Mouse (Mus musculus) mature B cell (primary cell): ENCODE measurements around the gene Smu1.
"Not testable (repeated sequence)": the region's sequence is repeated elsewhere in the genome, so short reads cannot be mapped to it uniquely, and the experiment has no call there.

Experiments
- in situ Hi-C: fragments of 300-500 bp; cut with MboI; formaldehyde crosslinking; loops from 2 replicates; pipeline ENCODE4 v1.14.3; 2019

Smu1 gene

GRCm38 (mm10) chr4:40757780-40758420 is at the start of gene Smu1:
Smu1 (minus strand) TSS chr4:40757923.
- in situ Hi-C loops = no loop called here

GRCm38 (mm10) chr4:40807382-40807781 is 49.7 kb upstream of the Smu1 start:
- in situ Hi-C loops = no loop called here

GRCm38 (mm10) chr4:40805401-40805800 is 47.7 kb upstream of the Smu1 start:
- in situ Hi-C loops = no loop called here

- in situ Hi-C loops = no loop called here
These were observed 45.1 kb upstream of the Smu1 start for GRCm38 (mm10) chr4:40802787-40803186.

- in situ Hi-C loops = no loop called here
These were observed 44.2 kb upstream of the Smu1 start for GRCm38 (mm10) chr4:40801908-40802307.

GRCm38 (mm10) chr4:40800873-40801272 is 43.1 kb upstream of the Smu1 start:
- in situ Hi-C loops = no loop called here

- in situ Hi-C loops = not testable (repeated sequence)
These were observed 41.3 kb upstream of the Smu1 start for GRCm38 (mm10) chr4:40798833-40799555.

GRCm38 (mm10) chr4:40795761-40796160 is 38.0 kb upstream of the Smu1 start:
- in situ Hi-C loops = no loop called here

- in situ Hi-C loops = no loop called here
These were observed 36.6 kb upstream of the Smu1 start for GRCm38 (mm10) chr4:40794320-40794719.

GRCm38 (mm10) chr4:40791176-40791575 is 33.5 kb upstream of the Smu1 start:
- in situ Hi-C loops = no loop called here

GRCm38 (mm10) chr4:40786578-40786977 is 28.9 kb upstream of the Smu1 start:
- in situ Hi-C loops = no loop called here

- in situ Hi-C loops = no loop called here
These were observed 28.0 kb upstream of the Smu1 start for GRCm38 (mm10) chr4:40785620-40786166.

- in situ Hi-C loops = no loop called here
These were observed 26.9 kb upstream of the Smu1 start for GRCm38 (mm10) chr4:40784556-40785169.

- in situ Hi-C loops = no loop called here
These were observed 25.3 kb upstream of the Smu1 start for GRCm38 (mm10) chr4:40783049-40783448.

GRCm38 (mm10) chr4:40781797-40782495 is 24.2 kb upstream of the Smu1 start:
- in situ Hi-C loops = no loop called here

- in situ Hi-C loops = no loop called here
These were observed 23.4 kb upstream of the Smu1 start for GRCm38 (mm10) chr4:40781143-40781542.

GRCm38 (mm10) chr4:40778656-40779055 is 20.9 kb upstream of the Smu1 start:
- in situ Hi-C loops = no loop called here

- in situ Hi-C loops = no loop called here
These were observed 19.4 kb upstream of the Smu1 start for GRCm38 (mm10) chr4:40777116-40777515.

- in situ Hi-C loops = no loop called here
These were observed 18.7 kb upstream of the Smu1 start for GRCm38 (mm10) chr4:40776416-40776815.

GRCm38 (mm10) chr4:40774279-40775259 is 16.8 kb upstream of the Smu1 start:
- in situ Hi-C loops = loop anchor here (5.0 kb wide), 1 partner anchor 133 kb away; no protein-coding TSS in a partner anchor

GRCm38 (mm10) chr4:40759876-40760275 is 2.2 kb upstream of the Smu1 start:
- in situ Hi-C loops = no loop called here
